Mouse (Mus musculus) liver, adult 2 months (tissue): ENCODE results near the gene Txndc11.

Experiments
- CTCF ChIP-seq: fragments of 200-500 bp; IDR thresholded peaks from 2 replicates; pipeline ENCODE4 v1.5.1; 2011; ENCODE audit warnings: low read depth, low read length, control low read depth
- POLR2A ChIP-seq: fragments of 200-500 bp; IDR thresholded peaks from 2 replicates; pipeline ENCODE4 v1.6.1; 2011; ENCODE audit warnings: low read length, control low read depth; ENCODE audit not compliant: insufficient read depth; ENCODE audit errors: extremely low read depth

- TF ChIP-seq CTCF (no peak), POLR2A (no peak)
Measured at GRCm38 (mm10) chr16:11069710-11070420, 64.6 kb downstream of the Txndc11 start.
